Mouse (Mus musculus) lung, postnatal 4 days (tissue): ENCODE data around the gene Olfr292.

Experiments used
- DNase-seq, 2 experiments: peaks; one replicate each; pipeline ENCODE4 v3.0.0; 2021

Gene Olfr292

DNA sequence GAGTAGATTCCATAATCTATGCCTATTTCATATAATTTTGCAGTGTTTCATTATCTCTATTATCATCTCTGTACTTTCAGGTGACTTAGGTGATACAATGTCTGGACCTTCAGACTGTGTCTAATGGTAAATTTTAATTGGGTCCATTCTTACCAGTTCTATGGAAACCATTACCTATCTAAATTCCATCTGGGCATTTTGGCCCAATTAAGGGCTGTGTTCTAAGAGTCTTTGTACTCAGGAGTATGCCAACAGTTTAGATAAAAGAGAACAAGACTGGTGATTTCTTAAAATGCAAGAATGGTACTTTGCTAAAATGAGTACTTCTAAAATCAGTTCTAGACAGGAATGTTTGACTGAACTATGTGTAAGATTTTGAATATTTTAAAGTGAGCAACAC lies at the start of gene Olfr292:
TSS of gene Olfr292 (plus strand) at position 301 of the 400 bp plus-strand sequence.
- DNase-seq, result no peak

DNA sequence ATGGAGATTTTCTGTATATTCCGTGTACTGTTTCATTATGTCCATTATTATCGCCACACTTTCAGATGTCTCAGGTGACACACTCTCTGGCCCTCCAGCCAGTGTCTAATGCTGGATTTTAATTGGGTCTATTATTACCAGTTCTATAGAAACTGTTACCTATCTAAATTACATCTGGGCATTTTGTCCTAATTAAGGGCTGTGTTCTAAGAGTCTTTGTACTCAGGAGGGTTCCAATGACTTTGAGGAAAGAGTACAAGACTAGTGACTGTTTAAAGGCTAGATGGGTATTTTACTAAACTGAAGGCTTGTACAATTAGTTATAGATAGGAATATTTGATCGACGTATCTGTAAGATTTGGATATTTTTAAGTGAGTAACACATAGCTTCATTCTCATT lies 39.4 kb upstream of the Olfr292 start, which contains the start of gene Olfr293:
TSS of gene Olfr293 (plus strand) at position 301 of the 400 bp plus-strand sequence.
- no peak for DNase-seq

DNA sequence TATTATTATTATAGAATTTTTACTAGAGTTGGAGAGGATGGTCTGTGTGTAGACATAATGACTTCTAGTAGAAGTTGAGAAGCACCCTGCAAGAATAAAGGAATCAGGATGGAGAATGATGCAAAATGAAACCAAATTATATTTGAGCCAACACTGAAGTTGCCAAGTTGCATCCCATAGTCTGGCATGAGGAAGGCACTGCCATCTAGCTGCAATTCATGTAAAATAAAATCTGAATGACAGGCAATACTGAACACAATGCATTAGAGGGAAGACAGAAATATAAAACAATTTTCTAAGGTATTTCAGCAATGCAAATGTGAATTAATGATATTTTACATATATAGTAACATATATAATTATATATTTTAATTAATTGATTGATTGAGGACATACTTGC lies 36.9 kb downstream of the Olfr292 start:
- no peak for DNase-seq
